Comparison of ENCODE assay signal across 22 mouse cellular contexts in genomic region chr3:18906210-18906609, GRCm38 (mm10).
DNase-seq lines count a peak whose midpoint lies in the region; ATAC-seq lines count a peak whose summit lies in the region.
"Had no signal": no experiment of that assay in that cellular context is flagged by ENCODE, and none has a peak within 500 bp of the region (broad histone marks: within the 10 kb centered on the region; RNA-seq: fewer than 3 reads in every experiment).

No protein-coding gene starts in this region.

- WGBS in forebrain, embryonic 15.5 days = 43% methylated on average over 5 of the region's 5 CpGs
- 75% methylated on average over 5 of the region's 5 CpGs for WGBS in forebrain, embryonic 12.5 days
- WGBS in heart, embryonic 12.5 days = 78% methylated on average over 5 of the region's 5 CpGs

- H3K4me2 ChIP-seq in forebrain, embryonic 15.5 days (replicated peaks) = no peak overlapping the region
- H3K4me2 ChIP-seq in forebrain, embryonic 12.5 days = no peak overlapping the region
- no peak overlapping the region for H3K4me2 ChIP-seq in heart, embryonic 12.5 days
- H3K4me2 ChIP-seq: embryonic facial prominence, embryonic 15.5 days; heart, embryonic 15.5 days; hindbrain, embryonic 13.5 days had no signal

- DNase-seq in layer of hippocampus, adult 9-11 months = peak; percentile 14
- no peak for DNase-seq in layer of hippocampus, postnatal 10 days (ENCODE audit: low spot score in 2 of 2)
- DNase-seq in brain, embryonic 18.5 days (ENCODE audit: low read depth, low spot score) = peak; percentile 26
- DNase-seq in frontal cortex, postnatal 10 days (ENCODE audit: low spot score in 2 of 2) = no peak
- DNase-seq: adrenal gland, postnatal 14 days; cerebellum, adult 11 months; embryo, embryonic 11 days; gastrocnemius, postnatal 10 days; heart, adult 18-20 months; heart, postnatal 14 days had no signal

- H3K27me3 ChIP-seq in forebrain, embryonic 15.5 days = no peaks in the 10 kb centered on the region
- no peaks in the 10 kb centered on the region for H3K27me3 ChIP-seq in forebrain, embryonic 12.5 days
- no peaks in the 10 kb centered on the region for H3K27me3 ChIP-seq in heart, embryonic 12.5 days (replicated peaks)
- H3K27me3 ChIP-seq: CH12.LX; embryonic facial prominence, embryonic 15.5 days; heart, embryonic 15.5 days; hindbrain, embryonic 13.5 days; Patski had no signal

- peak; percentile 41; the same call in 1 of the 2 replicates for ATAC-seq in forebrain, embryonic 15.5 days (replicated peaks)
- ATAC-seq in forebrain, embryonic 12.5 days (ENCODE audit: low FRiP score) = no peak
- no peak for ATAC-seq in heart, embryonic 12.5 days (ENCODE audit: insufficient number of reproducible peaks, low FRiP score)
- ATAC-seq: activated CD4-positive, CD25-positive, alpha-beta regulatory T cell, adult 4 months; Patski had no signal

- no peak overlapping the region for H3K9ac ChIP-seq in forebrain, embryonic 15.5 days (replicated peaks)
- H3K9ac ChIP-seq in forebrain, embryonic 12.5 days = no peak overlapping the region
- H3K9ac ChIP-seq in heart, embryonic 12.5 days = no peak overlapping the region
- H3K9ac ChIP-seq: embryonic facial prominence, embryonic 15.5 days; heart, embryonic 15.5 days; hindbrain, embryonic 13.5 days had no signal

- H3K4me1 ChIP-seq in forebrain, embryonic 15.5 days = peaks cover 10% of the 10 kb centered on the region
- H3K4me1 ChIP-seq in forebrain, embryonic 12.5 days = no peaks in the 10 kb centered on the region
- no peaks in the 10 kb centered on the region for H3K4me1 ChIP-seq in heart, embryonic 12.5 days (replicated peaks)
- H3K4me1 ChIP-seq: embryonic facial prominence, embryonic 15.5 days; heart, embryonic 10.5 days; heart, embryonic 15.5 days; hindbrain, embryonic 13.5 days had no signal

- H3K36me3 ChIP-seq in forebrain, embryonic 15.5 days = no peaks in the 10 kb centered on the region
- H3K36me3 ChIP-seq in forebrain, embryonic 12.5 days (replicated peaks) = no peaks in the 10 kb centered on the region
- no peaks in the 10 kb centered on the region for H3K36me3 ChIP-seq in heart, embryonic 12.5 days
- H3K36me3 ChIP-seq: embryonic facial prominence, embryonic 15.5 days; heart, embryonic 10.5 days; heart, embryonic 15.5 days; hindbrain, embryonic 13.5 days had no signal

- no peaks in the 10 kb centered on the region for H3K9me3 ChIP-seq in forebrain, embryonic 15.5 days
- 0 out of 2 replicates have a peak, but pooled peaks cover 2% of the 10 kb centered on the region for H3K9me3 ChIP-seq in forebrain, embryonic 12.5 days
- H3K9me3 ChIP-seq in heart, embryonic 12.5 days (replicated peaks) = no peaks in the 10 kb centered on the region
- H3K9me3 ChIP-seq: embryonic facial prominence, embryonic 15.5 days; heart, embryonic 10.5 days; heart, embryonic 15.5 days; hindbrain, embryonic 13.5 days had no signal

- H3K4me3 ChIP-seq in forebrain, embryonic 15.5 days = no peak overlapping the region
- H3K4me3 ChIP-seq in forebrain, embryonic 12.5 days (replicated peaks) = no peak overlapping the region
- H3K4me3 ChIP-seq in heart, embryonic 12.5 days = no peak overlapping the region
- H3K4me3 ChIP-seq: embryonic facial prominence, embryonic 15.5 days; erythroblast, embryonic 14.5 days; heart, embryonic 10.5 days; heart, embryonic 15.5 days; hindbrain, embryonic 13.5 days had no signal

- H3K27ac ChIP-seq in forebrain, embryonic 15.5 days (replicated peaks) = peak overlapping the region; percentile 64
- no peak overlapping the region for H3K27ac ChIP-seq in forebrain, embryonic 12.5 days
- H3K27ac ChIP-seq in heart, embryonic 12.5 days (ENCODE audit: poor library complexity, severe bottlenecking) = no peak overlapping the region
- H3K27ac ChIP-seq: embryonic facial prominence, embryonic 15.5 days; heart, embryonic 10.5 days; heart, embryonic 15.5 days; hindbrain, embryonic 13.5 days; hindbrain, postnatal 0 days had no signal

Comparison
In these comparisons a context has a peak if more than half of its experiments do, and no peak if none do; other contexts are left out.
1. DNase-seq: peak in layer of hippocampus, adult 9-11 months (single experiment) and brain, embryonic 18.5 days (single experiment); none in layer of hippocampus, postnatal 10 days (0 of 2) and frontal cortex, postnatal 10 days (0 of 2).